Mouse (Mus musculus): ENCODE results near the gene Slc27a1.
A peak's percentile ranks its signal among the peaks of the same experiment; 100 is the strongest.

Gene Slc27a1

DNA sequence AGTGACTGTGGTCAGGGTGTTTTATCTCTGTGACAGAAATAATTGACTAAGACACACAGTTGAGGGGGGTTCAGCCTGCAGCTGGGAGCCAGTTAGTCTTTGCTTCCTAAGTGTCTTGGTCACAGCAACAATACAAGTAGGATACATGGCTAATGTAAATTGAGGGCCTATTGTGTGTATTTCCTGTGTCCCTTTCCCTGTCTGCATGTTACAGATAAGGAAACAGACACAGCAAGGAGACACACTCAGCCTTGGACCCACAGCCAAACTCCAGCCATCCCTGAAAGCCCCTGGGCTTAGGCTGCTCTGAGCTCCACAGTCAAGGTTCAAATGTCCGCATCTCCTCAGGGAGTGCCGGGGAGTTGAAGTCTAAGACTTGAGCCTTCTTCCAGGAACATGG, 14.0 kb upstream of the Slc27a1 start:
- no peak for DNase-seq (ENCODE audit: low read depth, low spot score)

DNA sequence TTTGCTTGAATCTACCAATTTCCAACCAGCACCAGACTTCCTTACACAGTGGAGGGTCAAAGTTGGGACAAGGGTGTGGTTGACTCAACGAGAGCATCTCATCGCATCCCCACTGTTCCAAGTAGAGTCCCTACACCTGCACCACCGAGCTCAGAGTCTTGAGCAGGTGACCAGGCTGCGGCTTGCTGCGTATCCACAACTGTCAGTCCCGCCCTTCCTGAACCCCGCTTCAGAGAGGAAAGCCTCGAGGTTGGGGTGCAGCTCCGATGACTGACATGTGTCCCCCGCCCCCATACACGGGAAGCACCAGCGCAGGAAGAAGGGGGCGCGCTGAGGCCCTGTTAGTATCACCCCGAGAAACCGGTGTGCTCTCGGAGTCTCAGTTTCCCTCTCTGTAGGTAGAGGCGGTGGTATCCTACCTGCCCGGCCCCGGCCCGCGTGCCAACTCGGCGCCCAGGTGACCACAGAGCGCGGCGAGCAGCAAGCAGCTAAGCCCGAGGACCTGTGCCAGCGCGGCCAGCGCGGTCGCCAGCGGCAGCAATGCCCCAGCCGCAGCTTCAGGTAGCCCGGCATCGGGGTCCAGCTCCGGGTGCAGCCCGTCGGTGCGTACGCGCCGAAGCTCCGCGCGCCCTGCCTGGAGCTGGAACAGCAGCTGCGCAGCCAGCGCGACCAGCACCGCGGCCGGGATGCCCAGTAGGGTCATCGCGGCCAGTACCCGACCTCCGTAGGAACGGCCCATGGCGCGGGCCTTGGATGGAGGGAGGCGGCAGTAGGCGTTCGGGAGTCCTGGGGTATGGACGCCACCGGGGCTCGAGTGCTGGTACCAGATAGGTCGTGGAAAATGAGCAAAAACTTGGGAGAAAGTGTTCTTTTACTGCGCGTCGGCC, 10.4 kb upstream of the Slc27a1 start, which contains the start of gene Tmem221:
Gene Tmem221 (minus strand): TSS at position 801 of the 887 bp plus-strand sequence.
- no peak for DNase-seq (ENCODE audit: low read depth, low spot score)

DNA sequence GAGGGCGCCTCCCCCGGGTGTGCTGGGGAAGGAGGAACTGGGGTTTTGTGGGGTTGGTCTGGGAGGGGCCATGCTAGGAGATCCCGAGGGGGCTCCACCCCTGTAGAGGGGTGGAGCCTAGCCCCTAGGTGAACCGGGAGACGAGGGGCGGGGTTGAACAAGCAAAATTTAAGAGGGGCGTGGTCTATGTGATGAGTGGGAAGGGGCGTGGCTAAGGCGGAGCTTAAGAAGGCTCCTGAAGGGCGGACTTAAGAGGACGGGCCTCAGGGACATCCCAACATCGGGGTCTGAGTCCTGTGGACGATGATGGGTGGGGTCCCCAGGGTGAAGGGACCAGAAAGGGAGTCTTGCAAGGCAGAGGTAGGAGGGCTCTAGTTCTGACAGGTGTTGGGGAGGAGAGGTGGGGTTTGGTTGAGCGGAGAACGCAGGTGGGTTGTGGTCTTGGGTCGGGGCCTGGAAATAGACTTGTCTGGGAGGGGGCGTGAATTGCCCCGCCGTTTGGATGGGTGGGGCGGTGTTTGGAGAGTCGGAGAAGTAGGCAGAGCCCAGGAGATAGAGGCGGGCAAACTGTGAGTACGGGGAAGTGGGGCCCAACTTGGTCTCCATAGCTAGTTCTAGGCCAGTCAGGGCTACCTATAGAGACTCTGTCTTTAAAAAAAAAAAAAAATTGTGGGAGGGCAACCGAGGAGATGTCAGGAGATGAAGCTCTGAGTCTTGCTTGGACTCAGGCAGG, 9.6 kb upstream of the Slc27a1 start:
- no peak for DNase-seq (ENCODE audit: low read depth, low spot score)

DNA sequence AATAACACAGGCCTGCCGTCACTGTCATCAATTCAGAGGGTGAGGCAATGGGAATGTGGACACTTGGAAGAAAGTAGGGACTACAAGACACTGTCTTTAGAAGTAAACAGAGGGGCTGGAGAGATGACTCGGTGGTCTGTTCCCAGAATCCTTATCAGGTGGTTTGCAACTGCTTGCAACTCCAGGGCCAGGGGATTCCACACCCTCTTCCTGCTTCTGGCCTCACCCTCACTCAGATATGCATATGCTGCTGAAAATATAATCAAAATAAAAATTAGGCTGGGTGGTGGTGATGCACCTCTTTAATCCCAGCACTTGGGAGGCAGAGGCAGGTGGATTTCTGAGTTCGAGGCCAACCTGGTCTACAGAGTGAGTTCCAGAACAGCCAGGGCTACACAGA, 8.6 kb upstream of the Slc27a1 start:
- no peak for DNase-seq (ENCODE audit: low read depth, low spot score)

DNA sequence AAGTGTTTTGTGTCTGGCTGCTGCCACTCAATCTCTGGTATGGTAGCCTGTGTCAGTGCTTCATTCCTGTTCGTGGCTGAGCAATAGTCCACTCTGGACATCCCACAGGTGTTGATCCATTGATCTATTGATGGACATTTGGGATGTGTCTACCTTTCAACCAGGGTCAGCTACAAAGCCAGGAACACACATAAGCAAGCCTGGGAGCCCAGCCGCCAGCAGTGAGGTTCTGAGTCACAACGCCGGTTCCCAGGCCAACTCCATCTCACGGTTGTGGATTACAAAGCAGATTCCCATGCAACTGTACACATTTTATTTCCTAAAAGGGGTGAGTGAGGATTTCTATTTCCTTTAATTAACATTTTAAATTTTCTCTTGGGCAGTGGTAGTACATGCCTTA, 7.9 kb upstream of the Slc27a1 start:
- DNase-seq (ENCODE audit: low read depth, low spot score), result no peak

DNA sequence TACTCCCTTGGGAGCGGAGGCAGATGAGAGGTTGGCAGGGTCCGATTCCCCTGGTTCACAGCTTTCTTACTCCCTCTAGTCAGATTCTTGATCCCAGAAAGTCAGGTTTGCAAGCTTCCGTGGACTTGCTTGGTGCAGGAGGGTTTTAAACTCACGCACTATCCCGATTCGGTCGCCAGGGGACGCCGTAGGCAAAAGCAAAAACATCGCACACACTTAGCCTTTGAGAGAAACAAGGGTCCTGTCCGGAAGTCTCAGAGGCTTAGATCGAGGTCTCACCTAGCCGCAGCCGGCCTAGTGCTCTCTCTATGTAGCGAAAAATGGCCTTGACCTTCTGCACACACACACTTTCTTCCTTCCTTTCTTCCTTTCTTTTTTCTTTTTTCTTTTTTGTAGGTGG, 7.3 kb upstream of the Slc27a1 start:
- DNase-seq (ENCODE audit: low read depth, low spot score), result peak; percentile 82

DNA sequence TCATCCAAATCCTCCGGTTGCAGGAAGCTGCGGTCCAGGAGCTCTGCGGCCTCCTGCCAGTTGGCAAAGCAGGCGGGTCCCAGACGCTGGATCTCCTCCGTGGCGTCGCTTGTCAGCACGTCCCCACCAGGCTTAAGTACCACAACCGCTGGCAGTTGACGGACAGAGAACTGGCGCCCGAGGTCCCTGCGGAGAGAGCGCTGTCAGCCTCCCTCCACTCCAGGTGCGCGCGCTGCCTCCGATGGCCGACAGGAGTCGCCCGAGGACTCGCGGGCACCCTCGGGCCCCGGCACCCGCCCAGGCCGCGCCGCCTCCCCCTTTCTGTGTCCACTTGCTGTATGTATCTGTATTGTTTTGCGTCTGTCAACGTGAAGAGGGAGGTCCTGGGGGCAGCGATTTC, 5.9 kb upstream of the Slc27a1 start:
- DNase-seq (ENCODE audit: low read depth, low spot score), result peak; percentile 35

DNA sequence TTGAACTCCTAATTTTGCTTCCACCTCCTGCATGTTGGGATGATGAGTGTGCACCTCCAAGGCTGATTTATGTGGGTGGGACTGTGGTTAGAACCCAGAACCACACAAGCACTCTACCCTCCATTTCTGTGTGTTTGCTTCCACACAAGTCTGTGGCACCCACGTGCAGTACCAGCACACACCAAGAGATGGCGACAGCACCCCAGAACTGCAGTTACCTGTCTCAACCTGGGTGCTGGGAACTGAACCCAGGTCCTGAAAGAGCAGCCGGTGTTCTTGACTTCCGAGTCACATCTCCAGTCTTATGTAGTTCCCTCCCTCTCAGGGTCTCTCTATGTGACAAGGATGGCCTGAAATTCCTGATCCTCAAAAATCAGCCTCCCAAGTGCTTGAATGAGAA, 4.7 kb upstream of the Slc27a1 start:
- no peak for DNase-seq (ENCODE audit: low read depth, low spot score)

DNA sequence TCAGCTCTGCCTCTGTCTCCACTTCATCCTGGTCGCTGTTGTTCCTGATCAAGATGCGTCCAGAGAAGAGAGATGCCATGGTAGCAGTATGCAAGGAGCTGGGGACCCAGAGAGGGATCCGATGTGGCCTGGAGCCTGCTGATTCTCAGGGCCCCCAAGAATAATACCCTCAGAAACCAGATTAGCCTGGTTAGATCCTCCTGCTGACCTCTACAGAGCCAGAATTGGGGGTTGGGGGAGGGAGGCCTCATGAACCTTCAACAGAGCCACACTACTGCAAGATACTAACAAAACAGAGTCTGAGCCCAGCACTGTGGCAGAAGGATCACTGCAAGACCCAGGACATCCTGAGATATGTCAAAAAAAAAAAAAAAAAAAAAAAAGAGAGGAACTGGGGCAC, 2.2 kb upstream of the Slc27a1 start, which contains the start of gene Nxnl1:
Gene Nxnl1 (minus strand): TSS at position 101 of the 400 bp plus-strand sequence.
- no peak for DNase-seq (ENCODE audit: low read depth, low spot score)

DNA sequence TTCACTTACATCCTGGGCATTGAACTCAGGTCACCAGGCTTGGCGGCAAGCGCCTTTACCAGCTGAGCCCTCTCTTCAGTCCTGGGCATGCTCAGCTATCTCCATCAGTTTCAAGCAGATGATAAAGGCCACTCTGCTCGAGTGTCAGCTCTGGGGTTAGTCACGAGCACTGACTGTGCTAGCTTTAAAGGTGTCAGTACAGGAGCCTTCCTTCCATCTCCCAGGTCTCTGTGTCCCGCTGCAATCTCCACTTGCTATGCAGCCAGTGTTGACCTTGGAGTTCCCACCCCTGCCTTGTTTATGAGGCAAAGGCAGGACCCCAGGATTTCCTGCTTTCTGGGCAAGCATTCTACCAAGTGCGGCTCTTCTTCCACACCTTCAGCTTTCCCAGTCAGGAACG, 1.1 kb upstream of the Slc27a1 start:
- no peak for DNase-seq (ENCODE audit: low read depth, low spot score)

DNA sequence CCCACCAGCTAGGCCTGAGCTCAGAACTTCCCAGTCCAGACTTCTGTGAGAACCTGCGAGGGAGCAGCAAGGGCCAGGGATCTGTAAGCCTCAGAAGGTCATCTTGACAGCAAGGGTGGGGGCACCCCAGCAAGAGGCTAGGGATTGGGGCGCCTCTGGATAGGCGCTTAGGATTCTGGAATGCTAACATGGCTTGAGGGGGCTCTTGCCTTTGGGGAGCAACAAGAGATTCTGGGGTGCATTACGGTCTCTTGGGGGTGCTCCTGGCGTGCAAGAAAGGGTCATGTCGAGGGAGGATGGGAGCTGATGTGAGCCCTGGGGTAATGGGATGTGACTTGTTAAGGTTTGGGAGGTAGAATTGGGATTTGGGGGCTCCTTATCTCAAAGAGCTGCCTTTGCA, 259 bp downstream of the Slc27a1 start:
- DNase-seq (ENCODE audit: low read depth, low spot score), result no peak

DNA sequence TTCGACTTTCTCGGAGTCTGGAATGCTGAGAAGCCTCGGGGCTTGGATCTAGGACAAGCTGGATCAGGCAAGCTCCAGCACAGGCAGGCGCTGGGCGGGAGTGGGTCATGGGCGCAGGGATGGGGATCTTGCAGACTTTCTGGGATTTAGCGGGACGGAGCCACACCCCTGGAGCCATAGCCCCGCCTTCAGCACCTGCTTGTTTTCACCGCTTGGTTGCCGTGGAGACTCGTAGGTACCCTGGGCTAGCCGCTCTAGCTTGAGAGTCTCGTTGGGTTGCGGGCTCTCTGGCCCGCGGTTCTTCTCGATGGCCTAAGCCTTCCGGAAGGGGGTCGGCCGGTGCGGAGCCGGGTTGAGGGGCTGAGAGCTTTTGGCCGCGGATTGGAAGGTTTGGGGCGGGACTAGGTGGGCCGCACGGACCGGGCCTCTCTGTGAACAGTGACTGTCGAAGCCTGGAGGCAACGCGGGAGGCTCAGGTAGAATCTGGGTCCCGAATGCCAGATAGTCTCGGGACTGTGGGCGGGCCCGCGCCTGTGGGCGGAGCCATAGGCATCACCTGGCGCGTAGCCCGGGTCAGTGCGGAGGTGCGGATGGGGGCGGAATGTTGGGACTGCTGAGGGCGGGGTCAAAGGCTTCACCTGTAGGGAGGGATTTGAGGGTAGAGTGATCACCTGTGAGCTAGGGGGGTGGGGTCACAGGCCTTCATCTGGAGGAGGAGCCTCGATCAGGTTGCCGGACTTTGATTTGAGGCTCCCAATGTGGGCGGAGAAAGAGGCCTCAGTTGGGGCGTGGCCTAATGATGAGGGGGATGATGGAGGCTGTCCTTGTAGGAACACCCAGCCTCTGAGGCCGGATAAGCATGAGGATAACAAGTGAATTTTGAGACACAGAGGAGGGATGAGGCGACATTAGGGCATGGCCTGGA, 946 bp downstream of the Slc27a1 start:
- peak; percentile 89 for DNase-seq (ENCODE audit: low read depth, low spot score)

DNA sequence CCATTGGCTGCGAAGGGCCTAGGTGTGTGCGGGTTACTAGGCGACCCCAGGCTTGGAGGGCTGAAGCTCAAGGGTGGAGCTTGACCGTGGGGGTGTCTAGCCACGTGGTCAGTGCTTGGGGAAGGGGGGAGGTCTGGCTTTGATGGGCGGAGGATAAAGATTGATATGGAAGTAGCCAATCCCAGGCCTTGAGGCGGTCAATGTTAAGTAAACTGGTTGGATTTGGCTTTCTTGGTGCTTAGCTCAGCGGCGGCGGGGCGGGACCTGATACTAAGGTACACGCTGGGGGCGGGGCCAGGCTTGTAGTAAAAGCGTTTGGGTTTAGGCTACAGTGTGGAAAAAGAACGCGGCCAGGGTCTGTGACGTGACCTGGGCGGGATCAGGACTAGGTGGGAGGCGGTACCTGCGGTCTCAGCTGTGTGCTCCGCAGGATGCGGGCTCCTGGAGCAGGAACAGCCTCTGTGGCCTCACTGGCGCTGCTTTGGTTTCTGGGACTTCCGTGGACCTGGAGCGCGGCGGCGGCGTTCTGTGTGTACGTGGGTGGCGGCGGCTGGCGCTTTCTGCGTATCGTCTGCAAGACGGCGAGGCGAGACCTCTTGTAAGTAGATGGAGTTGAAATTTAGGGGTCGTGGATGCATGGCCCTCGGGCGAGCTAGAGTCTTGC, 1.7 kb downstream of the Slc27a1 start:
- DNase-seq (ENCODE audit: low read depth, low spot score), result peak; percentile 98

DNA sequence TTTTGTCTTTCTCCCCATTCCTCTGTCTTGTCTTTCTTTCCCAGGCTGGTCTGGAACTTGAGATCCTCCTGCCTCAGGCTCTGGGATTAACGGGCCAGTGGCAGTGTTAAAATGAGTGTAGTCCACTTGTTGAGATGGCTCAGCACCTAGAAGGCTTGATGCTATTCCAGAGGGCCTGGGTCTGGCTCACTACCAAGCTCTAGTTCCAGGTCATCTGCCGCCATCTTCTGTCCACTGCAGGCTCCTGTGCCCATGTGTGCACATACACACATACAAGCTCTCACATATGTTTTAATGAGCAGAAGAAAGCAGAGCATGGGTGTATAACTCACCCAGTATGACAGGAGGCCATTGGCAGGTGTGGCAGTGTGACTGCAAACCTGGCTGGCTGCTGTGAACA, 3.4 kb downstream of the Slc27a1 start:
- DNase-seq (ENCODE audit: low read depth, low spot score), result no peak

DNA sequence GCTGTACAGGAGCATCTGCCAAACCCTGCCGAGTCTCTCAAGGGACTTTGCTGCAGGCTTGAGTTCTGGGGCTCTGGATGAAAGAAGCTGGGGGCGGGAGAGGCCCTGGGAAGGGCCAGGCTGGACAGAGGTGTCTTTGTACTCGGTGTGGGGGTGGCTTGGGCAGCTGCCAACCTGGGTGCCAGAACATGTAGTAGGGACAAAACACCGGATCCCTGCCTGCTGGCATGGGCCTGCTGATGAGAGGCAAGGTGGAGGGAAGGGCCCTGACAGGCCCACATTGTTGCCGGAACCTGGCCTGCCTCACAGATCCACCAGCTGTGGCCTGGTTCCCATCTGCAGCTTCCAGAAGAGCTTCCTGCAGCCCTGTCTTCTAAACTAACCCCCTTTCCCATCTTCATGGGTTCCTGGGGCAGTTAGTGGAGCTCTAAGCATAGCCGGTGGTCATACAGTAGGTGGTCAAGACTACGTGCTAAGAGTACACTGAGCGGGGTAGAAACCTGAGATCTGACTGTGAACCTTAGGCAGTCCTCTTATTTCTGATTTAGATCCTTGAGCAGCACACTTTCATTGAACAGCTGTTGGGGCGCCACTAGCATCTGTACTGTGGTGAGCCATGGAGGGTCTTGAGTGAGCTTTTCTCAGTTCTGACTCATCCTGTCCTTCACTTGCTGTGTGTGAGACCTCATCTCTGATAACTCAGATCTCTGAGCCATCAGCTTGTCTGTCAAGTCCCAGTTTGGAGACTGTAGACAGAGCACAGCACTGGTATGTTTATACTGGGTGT, 4.4 kb downstream of the Slc27a1 start:
- peak; percentile 69 for DNase-seq (ENCODE audit: low read depth, low spot score)

DNA sequence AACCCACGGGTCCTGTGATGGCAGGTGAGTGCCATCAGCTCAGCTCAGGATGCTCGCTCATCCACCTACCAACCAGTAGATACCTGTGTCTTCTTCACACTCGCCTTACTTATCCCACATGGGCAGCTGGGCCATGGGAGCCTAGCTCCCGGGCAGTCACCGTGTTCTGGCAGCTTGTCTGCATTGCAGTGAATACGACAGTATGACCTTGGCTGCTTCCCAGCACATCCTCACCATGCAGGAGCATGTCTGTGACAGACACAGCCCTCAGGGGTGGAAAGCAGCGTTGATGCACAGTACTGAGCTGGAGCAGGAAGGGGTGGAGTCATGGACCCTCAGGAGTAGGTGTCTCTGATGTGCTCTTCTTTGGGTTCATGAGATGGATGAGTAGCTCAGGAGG, 5.7 kb downstream of the Slc27a1 start:
- no peak for DNase-seq (ENCODE audit: low read depth, low spot score)

DNA sequence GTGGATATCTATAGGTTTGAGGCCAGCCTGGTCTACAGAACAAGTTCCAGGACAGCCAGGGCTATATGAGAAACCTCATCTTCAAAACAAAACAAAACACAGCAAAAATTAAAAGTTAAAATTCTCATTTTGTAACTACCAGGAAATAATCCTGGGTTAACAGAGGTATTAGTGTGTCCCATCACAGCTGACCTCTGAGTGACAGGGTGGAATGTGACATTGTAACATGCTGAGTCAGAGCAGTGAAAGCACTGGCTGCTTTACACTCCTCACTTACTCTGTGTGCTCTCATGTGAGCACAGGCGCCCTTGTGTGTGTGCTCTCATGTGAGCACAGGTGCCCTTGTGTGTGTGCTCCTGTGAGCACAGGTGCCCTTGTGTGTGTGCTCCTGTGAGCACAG, 6.3 kb downstream of the Slc27a1 start:
- DNase-seq (ENCODE audit: low read depth, low spot score), result peak; percentile 47

DNA sequence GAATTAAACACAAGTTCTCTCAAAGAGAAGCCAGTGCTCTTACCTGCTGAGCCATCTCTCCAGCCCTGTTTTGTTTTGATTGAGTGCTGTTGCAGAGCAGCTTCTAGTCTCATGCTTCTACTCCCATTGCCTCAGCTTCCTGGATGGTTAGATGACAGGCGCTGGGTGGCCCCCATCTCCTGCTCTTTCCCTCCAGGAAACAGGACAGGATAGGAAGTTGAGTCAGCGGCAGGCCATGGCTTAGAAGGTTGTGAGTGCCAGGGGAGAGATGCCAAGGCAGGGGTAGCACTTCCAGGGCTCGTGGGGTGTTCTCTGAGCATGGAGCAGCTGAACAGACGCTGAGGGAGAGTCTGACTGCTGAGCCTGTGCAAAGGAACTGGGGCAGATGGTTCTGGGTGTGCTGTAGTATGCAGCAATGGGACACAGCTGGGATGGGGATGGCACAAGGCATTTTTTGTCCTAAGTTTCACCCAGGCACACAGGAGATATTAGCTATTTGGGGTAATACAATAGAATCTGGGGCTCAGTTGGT, 9.2 kb downstream of the Slc27a1 start:
- peak; percentile 43 for DNase-seq (ENCODE audit: low read depth, low spot score)

DNA sequence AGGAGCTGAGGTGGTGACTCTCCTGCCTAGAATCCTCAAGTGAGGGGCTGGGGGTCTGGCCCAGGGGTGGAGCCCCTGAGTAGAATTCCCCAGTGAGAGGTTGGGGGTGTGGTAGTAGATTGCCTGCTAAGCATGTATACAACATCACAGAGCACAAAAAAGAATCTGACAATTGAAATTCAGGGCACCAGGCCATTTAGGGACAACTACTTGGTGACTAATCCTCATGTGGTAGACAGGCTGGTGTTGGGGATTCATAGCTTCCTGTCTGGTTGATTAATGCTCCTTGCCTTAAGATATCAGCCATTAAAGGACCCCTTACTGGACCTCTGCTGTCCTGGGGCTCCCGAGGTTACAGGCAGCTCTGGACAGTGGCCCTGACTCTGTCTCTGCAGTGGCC, 10.3 kb downstream of the Slc27a1 start:
- DNase-seq (ENCODE audit: low read depth, low spot score), result peak; percentile 69

DNA sequence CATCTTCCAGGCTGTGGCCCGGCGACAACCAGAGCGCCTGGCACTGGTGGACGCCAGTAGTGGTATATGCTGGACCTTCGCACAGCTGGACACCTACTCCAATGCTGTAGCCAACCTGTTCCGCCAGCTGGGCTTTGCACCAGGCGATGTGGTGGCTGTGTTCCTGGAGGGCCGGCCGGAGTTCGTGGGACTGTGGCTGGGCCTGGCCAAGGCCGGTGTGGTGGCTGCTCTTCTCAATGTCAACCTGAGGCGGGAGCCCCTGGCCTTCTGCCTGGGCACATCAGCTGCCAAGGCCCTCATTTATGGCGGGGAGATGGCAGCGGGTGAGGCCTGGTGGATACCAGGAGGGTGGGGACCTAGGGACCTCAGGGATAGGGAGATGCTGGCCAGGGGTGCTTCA, 10.8 kb downstream of the Slc27a1 start:
- DNase-seq (ENCODE audit: low read depth, low spot score), result no peak

Measured in 3T3-L1 (cell line).